Mouse (Mus musculus): ENCODE measurements around the gene Arid1b.

GRCm38 (mm10) chr17:5065270-5065669 lies 71.1 kb downstream of the Arid1b start:
- no peak for TF ChIP-seq TAL1 (IDR thresholded peaks at IDR 0.05; ENCODE audit: low read length)
- TF ChIP-seq GATA1 (IDR thresholded peaks at IDR 0.05; ENCODE audit: low read length): no peak
